Mouse (Mus musculus) brain, embryonic 14.5 days (tissue): ENCODE data around the gene Pgghg.

ENCODE experiments used
- CTCF ChIP-seq: fragments of 200-500 bp; IDR thresholded peaks from 2 replicates; pipeline ENCODE4 v1.5.1; 2012; ENCODE audit warnings: inconsistent platforms, mild to moderate bottlenecking, moderate library complexity, borderline replicate concordance; ENCODE audit not compliant: insufficient read depth, insufficient read length; ENCODE audit errors: extremely low read depth
- POLR2A ChIP-seq: fragments of 200-500 bp; IDR thresholded peaks from 2 replicates; pipeline ENCODE4 v1.6.1; 2012; ENCODE audit warnings: mild to moderate bottlenecking, inconsistent platforms, borderline replicate concordance; ENCODE audit not compliant: poor library complexity, insufficient read depth, insufficient read length, severe bottlenecking; ENCODE audit errors: extremely low read depth

GRCm38 (mm10) chr7:140908181-140908580 lies 33.0 kb upstream of the Pgghg start:
- TF ChIP-seq POLR2A (no peak), CTCF (no peak)
